Mouse (Mus musculus) stomach, embryonic 16.5 days (tissue): ENCODE measurements around the gene Nipal4. TPM values are rescaled to one million over a fixed set of nuclear protein-coding genes. Genes with fewer than 3 reads are reported as not detected.
A peak's percentile ranks its signal among the peaks of the same experiment; 100 is the strongest.

Experiments
- ATAC-seq: fragments of 200-750 bp; cut with Nextera tagmentation; 2 replicates; pipeline ENCODE4 v1.8.0; 2017; ENCODE audit warnings: moderate number of reproducible peaks, moderate TSS enrichment; ENCODE audit not compliant: insufficient read depth, low FRiP score
- H3K27ac ChIP-seq: fragments of 300-500 bp; sonication (generic); 2 replicates; pipeline ENCODE4 v1.5.1; 2014; ENCODE audit warnings: low read length
- H3K27me3 ChIP-seq: fragments of 300-500 bp; sonication (generic); 2 replicates; pipeline ENCODE4 v1.6.1; 2014; ENCODE audit warnings: low read length, control low read depth, mixed read lengths; ENCODE audit not compliant: control insufficient read depth, insufficient read depth
- H3K36me3 ChIP-seq: fragments of 300-500 bp; sonication (generic); 2 replicates; pipeline ENCODE4 v1.6.1; 2014; ENCODE audit warnings: low read length; ENCODE audit not compliant: control insufficient read depth, insufficient read depth
- H3K4me1 ChIP-seq: fragments of 300-500 bp; sonication (generic); 2 replicates; pipeline ENCODE4 v1.6.1; 2014; ENCODE audit warnings: low read length, control low read depth, mixed read lengths; ENCODE audit not compliant: control insufficient read depth, insufficient read depth
- H3K4me2 ChIP-seq: fragments of 300-500 bp; sonication (generic); 2 replicates; pipeline ENCODE4 v1.6.1; 2014; ENCODE audit warnings: low read depth, low read length, mixed read lengths
- H3K4me3 ChIP-seq: fragments of 300-500 bp; sonication (generic); replicated peaks from 2 replicates; pipeline ENCODE4 v1.5.1; 2014; ENCODE audit warnings: mild to moderate bottlenecking, low read length
- H3K9ac ChIP-seq: fragments of 300-500 bp; sonication (generic); 2 replicates; pipeline ENCODE4 v1.6.1; 2014; ENCODE audit warnings: low read length
- H3K9me3 ChIP-seq: fragments of 300-500 bp; sonication (generic); replicated peaks from 2 replicates; pipeline ENCODE4 v1.6.1; 2016; ENCODE audit warnings: low read length, control low read depth; ENCODE audit not compliant: control insufficient read depth
- WGBS: fragments of 180-500 bp; shearing (Covaris S2); extraction: QIAGEN DNeasy Blood & Tissue Kit; methylation state at CpG from one replicate; pipeline ENCODE4 v1.1.7; 2014; 5-methylcytosine and 5-hydroxymethylcytosine counted together
- polyA plus RNA-seq: library from polyadenylated mRNA; unstranded; fragments of >200 nt; fragmentation: Nextera tagmentation; extraction: Ambion mirVana; gene quantifications from 2 replicates; pipeline ENCODE4 v1.2.1, GENCODE M21; 2015

Nipal4 gene
- polyA plus RNA-seq, 1 experiment from 2014 or later: 7.8 TPM

- WGBS: 90% methylated on average over 8 of the region's 8 CpGs
- Histone ChIP-seq H3K4me2 (no peak overlapping the region), H3K27ac (no peak overlapping the region), H3K36me3 (no peaks in the 10 kb centered on the region; the same call in 1 of the 2 replicates), H3K9ac (no peak overlapping the region), H3K27me3 (no peaks in the 10 kb centered on the region), H3K4me3 (no peak overlapping the region), H3K9me3 (no peaks in the 10 kb centered on the region), H3K4me1 (0 out of 2 replicates have a peak, but pooled peaks cover 2% of the 10 kb centered on the region)
- no peak for ATAC-seq
Measured at GRCm38 (mm10) chr11:46123328-46123866, 42.9 kb downstream of the Nipal4 start.

GRCm38 (mm10) chr11:46122875-46123274 lies 43.4 kb downstream of the Nipal4 start:
- H3K27ac ChIP-seq: no peak overlapping the region
- 86% methylated on average over 4 of the region's 4 CpGs for WGBS
- H3K9ac ChIP-seq: no peak overlapping the region
- no peak overlapping the region for H3K4me3 ChIP-seq
- H3K36me3 ChIP-seq: no peaks in the 10 kb centered on the region; the same call in 1 of the 2 replicates
- 0 out of 2 replicates have a peak, but pooled peaks cover 2% of the 10 kb centered on the region for H3K4me1 ChIP-seq
- H3K9me3 ChIP-seq: no peaks in the 10 kb centered on the region
- ATAC-seq: no peak; the same call in 1 of the 2 replicates
- no peak overlapping the region for H3K4me2 ChIP-seq
- H3K27me3 ChIP-seq: no peaks in the 10 kb centered on the region

- no peak for ATAC-seq
- Histone ChIP-seq H3K4me3 (no peak overlapping the region), H3K9me3 (no peaks in the 10 kb centered on the region), H3K36me3 (no peaks in the 10 kb centered on the region), H3K27ac (no peak overlapping the region), H3K4me1 (no peaks in the 10 kb centered on the region), H3K4me2 (no peak overlapping the region), H3K27me3 (no peaks in the 10 kb centered on the region), H3K9ac (no peak overlapping the region)
- 80% methylated on average over 4 of the region's 4 CpGs for WGBS
Measured at GRCm38 (mm10) chr11:46121666-46122065, 44.6 kb downstream of the Nipal4 start.

- no peak overlapping the region for H3K4me3 ChIP-seq
- no peaks in the 10 kb centered on the region for H3K27me3 ChIP-seq
- WGBS: 90% methylated on average over 10 of the region's 10 CpGs
- H3K9ac ChIP-seq: no peak overlapping the region
- no peak overlapping the region for H3K27ac ChIP-seq
- no peak for ATAC-seq
- H3K4me2 ChIP-seq: no peak overlapping the region
- H3K9me3 ChIP-seq: no peaks in the 10 kb centered on the region
- H3K36me3 ChIP-seq: no peaks in the 10 kb centered on the region
- H3K4me1 ChIP-seq: peaks cover 9% of the 10 kb centered on the region
Measured at GRCm38 (mm10) chr11:46120084-46120483, 46.2 kb downstream of the Nipal4 start.

- Histone ChIP-seq H3K9me3 (no peaks in the 10 kb centered on the region), H3K9ac (no peak overlapping the region), H3K27me3 (no peaks in the 10 kb centered on the region), H3K4me3 (no peak overlapping the region), H3K27ac (no peak overlapping the region), H3K36me3 (no peaks in the 10 kb centered on the region), H3K4me2 (no peak overlapping the region), H3K4me1 (peaks cover 13% of the 10 kb centered on the region)
- no peak for ATAC-seq
- WGBS: 27% methylated on average over 4 of the region's 4 CpGs
Measured at GRCm38 (mm10) chr11:46119624-46120023, 46.7 kb downstream of the Nipal4 start.

GRCm38 (mm10) chr11:46116510-46116909 lies 49.8 kb downstream of the Nipal4 start:
- no peaks in the 10 kb centered on the region for H3K9me3 ChIP-seq
- WGBS: 57% methylated on average over 2 of the region's 2 CpGs
- peak; percentile 75 for ATAC-seq
- no peak overlapping the region for H3K4me2 ChIP-seq
- H3K9ac ChIP-seq: no peak overlapping the region
- H3K4me1 ChIP-seq: peaks cover 13% of the 10 kb centered on the region
- H3K36me3 ChIP-seq: no peaks in the 10 kb centered on the region
- H3K27ac ChIP-seq: peak overlapping the region; percentile 63
- H3K4me3 ChIP-seq: no peak overlapping the region
- H3K27me3 ChIP-seq: no peaks in the 10 kb centered on the region

GRCm38 (mm10) chr11:46115411-46116173 lies 50.7 kb downstream of the Nipal4 start:
- no peaks in the 10 kb centered on the region for H3K27me3 ChIP-seq
- ATAC-seq: peak; percentile 7; the same call in 1 of the 2 replicates
- H3K9ac ChIP-seq: no peak overlapping the region
- no peaks in the 10 kb centered on the region for H3K9me3 ChIP-seq
- 69% methylated on average over 9 of the region's 9 CpGs for WGBS
- peak overlapping the region; percentile 63 for H3K27ac ChIP-seq
- no peak overlapping the region for H3K4me3 ChIP-seq
- H3K4me2 ChIP-seq: no peak overlapping the region
- H3K36me3 ChIP-seq: no peaks in the 10 kb centered on the region
- H3K4me1 ChIP-seq: peaks cover 13% of the 10 kb centered on the region

GRCm38 (mm10) chr11:46115011-46115410 lies 51.3 kb downstream of the Nipal4 start:
- Histone ChIP-seq H3K4me2 (no peak overlapping the region), H3K27ac (peak overlapping the region; percentile 15; the same call in 1 of the 2 replicates), H3K27me3 (no peaks in the 10 kb centered on the region), H3K4me3 (no peak overlapping the region), H3K4me1 (peaks cover 13% of the 10 kb centered on the region), H3K36me3 (no peaks in the 10 kb centered on the region), H3K9me3 (no peaks in the 10 kb centered on the region), H3K9ac (no peak overlapping the region)
- WGBS: 60% methylated on average over 4 of the region's 4 CpGs
- no peak for ATAC-seq

- H3K36me3 ChIP-seq: no peaks in the 10 kb centered on the region
- ATAC-seq: no peak
- 88% methylated on average over 7 of the region's 7 CpGs for WGBS
Measured at GRCm38 (mm10) chr11:46114221-46114620, 52.1 kb downstream of the Nipal4 start.

More at GRCm38 (mm10) chr11:46114221-46114620, 52.1 kb downstream of the Nipal4 start:
- Histone ChIP-seq H3K4me2 (no peak overlapping the region), H3K4me1 (peaks cover 13% of the 10 kb centered on the region), H3K4me3 (no peak overlapping the region), H3K9ac (no peak overlapping the region), H3K27me3 (no peaks in the 10 kb centered on the region), H3K27ac (no peak overlapping the region), H3K9me3 (no peaks in the 10 kb centered on the region)
